Mouse (Mus musculus) CH12.LX (cell line): ENCODE measurements around the gene Slc4a8.

ENCODE experiments used
- CTCF ChIP-seq, 2 experiments: IDR thresholded peaks in 1 of 2; conservative IDR thresholded peaks in 1 of 2; 2 replicates each; pipeline ENCODE4 v1.5.1; 2011 to 2012; ENCODE audit warnings: low read depth in 2 of 2, low read length in 2 of 2, improper control_type of control experiment in 1 of 2, inconsistent platforms in 1 of 2, mild to moderate bottlenecking in 1 of 2, moderate library complexity in 1 of 2
- ETS1 ChIP-seq: conservative IDR thresholded peaks from 2 replicates; pipeline ENCODE4 v1.6.1; 2012; ENCODE audit warnings: low read depth, mild to moderate bottlenecking, inconsistent platforms, low read length, improper control_type of control experiment, moderate library complexity
- MAX ChIP-seq: IDR thresholded peaks from 2 replicates; pipeline ENCODE4 v1.6.1; 2011; ENCODE audit warnings: low read length, improper control_type of control experiment
- POLR2A ChIP-seq: IDR thresholded peaks from 2 replicates; pipeline ENCODE4 v1.6.1; 2011; ENCODE audit warnings: low read depth, mild to moderate bottlenecking, improper control_type of control experiment, low read length
- POLR2AphosphoS2 ChIP-seq: IDR thresholded peaks from 2 replicates; pipeline ENCODE4 v1.6.1; 2011; ENCODE audit warnings: low read depth, low read length, improper control_type of control experiment
- RCOR1 ChIP-seq: conservative IDR thresholded peaks from 2 replicates; pipeline ENCODE4 v1.6.1; 2012; ENCODE audit warnings: low read depth, mild to moderate bottlenecking, inconsistent platforms, low read length, improper control_type of control experiment
- SMC3 ChIP-seq: IDR thresholded peaks from 2 replicates; pipeline ENCODE4 v1.6.1; 2011; ENCODE audit warnings: low read depth, low read length, improper control_type of control experiment
- USF2 ChIP-seq: conservative IDR thresholded peaks from 2 replicates; pipeline ENCODE4 v1.6.1; 2011; ENCODE audit warnings: low read depth, low read length, improper control_type of control experiment
- ZNF384 ChIP-seq: IDR thresholded peaks from 2 replicates; pipeline ENCODE4 v1.6.1; 2012; ENCODE audit warnings: low read depth, low read length, improper control_type of control experiment, inconsistent platforms

DNA sequence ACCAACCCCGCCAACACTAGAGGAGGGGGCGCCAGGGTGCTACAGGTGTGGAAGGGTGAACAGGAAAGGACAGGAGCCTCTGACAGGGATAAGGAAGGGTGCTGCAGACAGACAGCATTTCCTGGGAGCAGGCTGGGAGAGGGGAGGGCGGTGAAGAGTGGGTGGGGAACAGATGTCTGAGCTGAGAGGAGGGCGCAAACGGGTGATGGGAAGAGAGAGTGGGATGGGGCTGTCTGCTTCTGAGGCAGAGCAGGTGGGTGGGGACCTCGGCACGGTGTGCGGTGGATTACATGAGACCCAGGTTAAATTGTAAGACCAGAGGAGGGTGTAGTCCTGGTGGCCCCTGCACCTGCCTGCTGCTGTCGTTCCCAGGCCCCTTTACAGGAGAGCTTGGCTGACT, 68.2 kb downstream of the Slc4a8 start:
- TF ChIP-seq CTCF (conservative IDR thresholded peaks at IDR 0.05 in 1 of 2, IDR thresholded peaks at IDR 0.05 in 1 of 2; ENCODE audit: low read depth in 2 of 2, low read length in 2 of 2) (no peak), POLR2AphosphoS2 (no peak), POLR2A (no peak), RCOR1 (no peak), ETS1 (no peak), MAX (no peak), ZNF384 (no peak), SMC3 (no peak), USF2 (no peak)
